In the genomic region with DNA sequence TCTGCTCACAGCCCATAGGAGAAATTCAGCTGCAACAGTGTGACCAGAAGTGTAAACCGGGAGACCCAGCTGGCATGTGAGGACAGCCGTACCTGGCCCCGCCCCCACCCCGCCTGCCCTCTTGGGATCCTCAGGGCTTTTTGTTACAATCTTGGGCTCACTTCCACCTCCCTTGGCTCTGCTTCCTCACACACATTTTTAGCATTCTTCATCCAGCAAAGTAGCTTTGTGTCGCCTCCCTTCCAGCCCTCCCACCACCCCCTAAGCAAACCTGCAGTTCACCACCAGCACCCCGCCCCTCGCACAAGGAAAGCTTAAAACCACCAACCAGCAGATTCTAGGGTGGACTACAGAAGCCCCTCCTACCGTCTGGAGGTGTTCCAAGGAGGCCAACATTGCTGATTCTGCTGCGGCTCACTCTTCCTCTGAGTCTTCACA, we compare ENCODE assay signal across 7 mouse cellular contexts.
A peak's percentile ranks its signal among the peaks of the same experiment; 100 is the strongest.
DNase-seq lines count a peak whose midpoint lies in the region; ATAC-seq lines count a peak whose summit lies in the region.

No protein-coding gene starts in this region.

- no peaks in the 10 kb centered on the region for H3K27me3 ChIP-seq in limb, embryonic 11.5 days (ENCODE audit: control insufficient read depth, insufficient read depth, low read length)
- H3K27me3 ChIP-seq in stomach, embryonic 14.5 days (ENCODE audit: control insufficient read depth, insufficient read depth, low read length) = no peaks in the 10 kb centered on the region

- no peak overlapping the region for H3K4me3 ChIP-seq in limb, embryonic 11.5 days (ENCODE audit: low read depth, low read length)
- H3K4me3 ChIP-seq in stomach, embryonic 14.5 days (ENCODE audit: low read depth, low read length) = no peak overlapping the region

- H3K9ac ChIP-seq in limb, embryonic 11.5 days (ENCODE audit: low read length) = no peak overlapping the region
- no peak overlapping the region for H3K9ac ChIP-seq in stomach, embryonic 14.5 days (replicated peaks; ENCODE audit: low read depth, low read length)

- no peaks in the 10 kb centered on the region for H3K4me1 ChIP-seq in limb, embryonic 11.5 days (ENCODE audit: control insufficient read depth, insufficient read depth, low read length)
- H3K4me1 ChIP-seq in stomach, embryonic 14.5 days (ENCODE audit: control insufficient read depth, insufficient read depth, low read length) = peaks cover 8% of the 10 kb centered on the region; the same call in 1 of the 2 replicates

- H3K4me2 ChIP-seq in limb, embryonic 11.5 days (ENCODE audit: low read depth, severe bottlenecking) = peak overlapping the region; percentile 12; the same call in 1 of the 2 replicates
- peak overlapping the region; percentile 21; the same call in 1 of the 2 replicates for H3K4me2 ChIP-seq in stomach, embryonic 14.5 days (replicated peaks; ENCODE audit: low read depth, low read length)

- WGBS in limb, embryonic 11.5 days = 26% methylated on average over 9 of the region's 9 CpGs
- WGBS in stomach, embryonic 14.5 days = 9% methylated on average over 9 of the region's 9 CpGs

- intact Hi-C loops in heart, postnatal 14 days (cut with DNase I) = no loop called here

- DNase-seq in 3T3-L1 (ENCODE audit: low read depth, low spot score) = peak; percentile 49
- DNase-seq in ES-CJ7 (ENCODE audit: low read depth, low spot score) = peak; percentile 94
- peak; percentile 6 to 35 for DNase-seq in heart, postnatal 14 days
- peak; percentile 32 for DNase-seq in limb, embryonic 11.5 days (ENCODE audit: low spot score)
- no peak for DNase-seq in layer of hippocampus, postnatal 14 days (ENCODE audit: low spot score in 2 of 2)
- no peak for DNase-seq in layer of hippocampus, postnatal 25 days (ENCODE audit: extremely low spot score in 1 of 2, low spot score in 1 of 2)

- H3K36me3 ChIP-seq in limb, embryonic 11.5 days (ENCODE audit: control insufficient read depth, insufficient read depth, low read length) = no peaks in the 10 kb centered on the region
- H3K36me3 ChIP-seq in stomach, embryonic 14.5 days (ENCODE audit: control insufficient read depth, insufficient read depth, low read length) = no peaks in the 10 kb centered on the region

- H3K27ac ChIP-seq in limb, embryonic 11.5 days (replicated peaks; ENCODE audit: low read depth, low read length) = no peak overlapping the region
- peak overlapping the region; percentile 6; the same call in 1 of the 2 replicates for H3K27ac ChIP-seq in stomach, embryonic 14.5 days (ENCODE audit: low read length)

- H3K9me3 ChIP-seq in limb, embryonic 11.5 days (ENCODE audit: control insufficient read depth, low read length) = no peaks in the 10 kb centered on the region
- H3K9me3 ChIP-seq in stomach, embryonic 14.5 days (ENCODE audit: control insufficient read depth, low read depth, low read length) = no peaks in the 10 kb centered on the region

- peak; percentile 62 for ATAC-seq in limb, embryonic 11.5 days (ENCODE audit: insufficient number of reproducible peaks, low FRiP score, low TSS enrichment, low read depth)
- ATAC-seq in stomach, embryonic 14.5 days (ENCODE audit: insufficient number of reproducible peaks, insufficient read depth, low FRiP score, low read depth) = peak; percentile 88

Comparison
In these comparisons a context has a peak if more than half of its experiments do, and no peak if none do; other contexts are left out.
1. DNase-seq: peak in 3T3-L1 (single experiment), ES-CJ7 (single experiment), heart, postnatal 14 days (2 of 2) and limb, embryonic 11.5 days (single experiment); none in layer of hippocampus, postnatal 14 days (0 of 2) and layer of hippocampus, postnatal 25 days (0 of 2).